Mouse (Mus musculus) neural tube, embryonic 15.5 days (tissue): ENCODE data around the gene Fosb. TPM values are rescaled to one million over a fixed set of nuclear protein-coding genes. Genes with fewer than 3 reads are reported as not detected.

Experiments used
- ATAC-seq: fragments of 200-750 bp; cut with Nextera tagmentation; 2 replicates; pipeline ENCODE4 v1.8.0; 2017; ENCODE audit warnings: mild to moderate bottlenecking, moderate TSS enrichment, moderate library complexity; ENCODE audit not compliant: low FRiP score
- H3K27ac ChIP-seq: fragments of 300-500 bp; sonication (generic); replicated peaks from 2 replicates; pipeline ENCODE4 v1.5.1; 2015; ENCODE audit warnings: mild to moderate bottlenecking, inconsistent platforms
- H3K27me3 ChIP-seq: fragments of 300-500 bp; sonication (generic); replicated peaks from 2 replicates; pipeline ENCODE4 v1.6.1; 2015; ENCODE audit warnings: inconsistent platforms
- H3K36me3 ChIP-seq: fragments of 300-500 bp; sonication (generic); 2 replicates; pipeline ENCODE4 v1.6.1; 2015; ENCODE audit warnings: inconsistent platforms
- H3K4me1 ChIP-seq: fragments of 300-500 bp; sonication (generic); 2 replicates; pipeline ENCODE4 v1.6.1; 2015; ENCODE audit warnings: inconsistent platforms
- H3K4me2 ChIP-seq: fragments of 300-500 bp; sonication (generic); 2 replicates; pipeline ENCODE4 v1.6.1; 2015; ENCODE audit warnings: inconsistent platforms, mild to moderate bottlenecking, moderate library complexity
- H3K4me3 ChIP-seq: fragments of 300-500 bp; sonication (generic); replicated peaks from 2 replicates; pipeline ENCODE4 v1.5.1; 2015; ENCODE audit warnings: mild to moderate bottlenecking, inconsistent platforms
- H3K9ac ChIP-seq: fragments of 300-500 bp; sonication (generic); replicated peaks from 2 replicates; pipeline ENCODE4 v1.6.1; 2015; ENCODE audit warnings: mild to moderate bottlenecking, inconsistent platforms
- H3K9me3 ChIP-seq: fragments of 300-500 bp; sonication (generic); replicated peaks from 2 replicates; pipeline ENCODE4 v1.6.1; 2016; ENCODE audit warnings: inconsistent platforms
- WGBS: fragments of 180-500 bp; shearing (Covaris S2); methylation state at CpG from one replicate; pipeline ENCODE4 v1.1.7; 2015; ENCODE audit warnings: mixed read lengths; 5-methylcytosine and 5-hydroxymethylcytosine counted together
- polyA plus RNA-seq: library from polyadenylated mRNA; unstranded; fragments of >200 nt; fragmentation: Nextera tagmentation; extraction: Ambion mirVana; gene quantifications from 2 replicates; pipeline ENCODE4 v1.2.1, GENCODE M21; 2015

The Fosb gene
- polyA plus RNA-seq, 1 experiment from 2014 or later, result 0.09 TPM

GRCm38 (mm10) chr7:19343210-19343808, 33.5 kb upstream of the Fosb start:
- no peaks in the 10 kb centered on the region for H3K9me3 ChIP-seq
- H3K4me2 ChIP-seq, result peak overlapping the region; percentile 98
- H3K27ac ChIP-seq, result no peak overlapping the region
- peak overlapping the region; percentile 49; the same call in 1 of the 2 replicates for H3K4me3 ChIP-seq
- H3K36me3 ChIP-seq, result peaks cover 5% of the 10 kb centered on the region; the same call in 1 of the 2 replicates
- H3K9ac ChIP-seq, result no peak overlapping the region
- 1% methylated on average over 11 of the region's 11 CpGs for WGBS
- H3K27me3 ChIP-seq, result peaks cover 15% of the 10 kb centered on the region
- peaks cover 47% of the 10 kb centered on the region for H3K4me1 ChIP-seq
- ATAC-seq, result no peak

GRCm38 (mm10) chr7:19342481-19343027, 32.7 kb upstream of the Fosb start:
- under 1% methylated on average over 27 of the region's 27 CpGs for WGBS
- H3K4me3 ChIP-seq, result peak overlapping the region; percentile 49
- peak overlapping the region; percentile 54 for H3K9ac ChIP-seq
- no peaks in the 10 kb centered on the region for H3K9me3 ChIP-seq
- H3K27ac ChIP-seq, result no peak overlapping the region
- peaks cover 47% of the 10 kb centered on the region for H3K4me1 ChIP-seq
- no peaks in the 10 kb centered on the region; the same call in 1 of the 2 replicates for H3K36me3 ChIP-seq
- H3K27me3 ChIP-seq, result peaks cover 19% of the 10 kb centered on the region
- ATAC-seq, result peak; percentile 18; the same call in 1 of the 2 replicates
- peak overlapping the region; percentile 98 for H3K4me2 ChIP-seq

GRCm38 (mm10) chr7:19341761-19342409, 32.0 kb upstream of the Fosb start:
- Histone ChIP-seq H3K4me3 (peak overlapping the region; percentile 49), H3K9ac (peak overlapping the region; percentile 54), H3K36me3 (no peaks in the 10 kb centered on the region), H3K9me3 (no peaks in the 10 kb centered on the region), H3K27me3 (peaks cover 19% of the 10 kb centered on the region), H3K27ac (no peak overlapping the region), H3K4me2 (peak overlapping the region; percentile 98), H3K4me1 (peaks cover 47% of the 10 kb centered on the region)
- 1% methylated on average over 41 of the region's 41 CpGs for WGBS
- ATAC-seq, result no peak

- Histone ChIP-seq H3K27me3 (peaks cover 19% of the 10 kb centered on the region), H3K4me2 (peak overlapping the region; percentile 98), H3K9me3 (no peaks in the 10 kb centered on the region), H3K9ac (no peak overlapping the region), H3K36me3 (no peaks in the 10 kb centered on the region), H3K27ac (no peak overlapping the region), H3K4me3 (peak overlapping the region; percentile 49), H3K4me1 (peaks cover 42% of the 10 kb centered on the region)
- WGBS, result 21% methylated on average over 10 of the region's 10 CpGs
- no peak for ATAC-seq
Observed at GRCm38 (mm10) chr7:19341250-19341649, 31.4 kb upstream of the Fosb start.

- H3K27ac ChIP-seq, result no peak overlapping the region
- H3K4me1 ChIP-seq, result peaks cover 31% of the 10 kb centered on the region
- no peaks in the 10 kb centered on the region for H3K9me3 ChIP-seq
- 82% methylated on average over 7 of the region's 7 CpGs for WGBS
- no peak for ATAC-seq
- peaks cover 19% of the 10 kb centered on the region for H3K27me3 ChIP-seq
- no peak overlapping the region for H3K9ac ChIP-seq
- no peaks in the 10 kb centered on the region for H3K36me3 ChIP-seq
- H3K4me2 ChIP-seq, result no peak overlapping the region
- H3K4me3 ChIP-seq, result no peak overlapping the region
Observed at GRCm38 (mm10) chr7:19338596-19338995, 28.7 kb upstream of the Fosb start.

- no peak overlapping the region for H3K4me2 ChIP-seq
- H3K9ac ChIP-seq, result no peak overlapping the region
- H3K9me3 ChIP-seq, result no peaks in the 10 kb centered on the region
- no peak for ATAC-seq
- H3K4me3 ChIP-seq, result no peak overlapping the region
- 63% methylated on average over 2 of the region's 2 CpGs for WGBS
- H3K27ac ChIP-seq, result no peak overlapping the region
- H3K4me1 ChIP-seq, result peaks cover 29% of the 10 kb centered on the region
- H3K27me3 ChIP-seq, result peaks cover 19% of the 10 kb centered on the region
- no peaks in the 10 kb centered on the region for H3K36me3 ChIP-seq
Observed at GRCm38 (mm10) chr7:19338060-19338459, 28.2 kb upstream of the Fosb start.

- Histone ChIP-seq H3K4me1 (peaks cover 25% of the 10 kb centered on the region), H3K9me3 (no peaks in the 10 kb centered on the region), H3K4me2 (no peak overlapping the region), H3K27me3 (peaks cover 17% of the 10 kb centered on the region), H3K9ac (no peak overlapping the region), H3K4me3 (no peak overlapping the region), H3K27ac (no peak overlapping the region), H3K36me3 (no peaks in the 10 kb centered on the region)
- no peak for ATAC-seq
- WGBS, result 70% methylated on average over 10 of the region's 10 CpGs
Observed at GRCm38 (mm10) chr7:19337122-19337521, 27.3 kb upstream of the Fosb start.

GRCm38 (mm10) chr7:19335583-19335982, 25.7 kb upstream of the Fosb start:
- H3K4me1 ChIP-seq, result peaks cover 13% of the 10 kb centered on the region
- 0 out of 2 replicates have a peak, but pooled peaks cover 4% of the 10 kb centered on the region for H3K27me3 ChIP-seq
- no peak overlapping the region for H3K4me3 ChIP-seq
- H3K27ac ChIP-seq, result no peak overlapping the region
- no peaks in the 10 kb centered on the region for H3K9me3 ChIP-seq
- ATAC-seq, result no peak
- no peak overlapping the region for H3K4me2 ChIP-seq
- H3K9ac ChIP-seq, result no peak overlapping the region
- whole genome bisulfite sequencing, result 54% methylated on average over 3 of the region's 3 CpGs
- H3K36me3 ChIP-seq, result no peaks in the 10 kb centered on the region

GRCm38 (mm10) chr7:19332709-19333352, 23.0 kb upstream of the Fosb start:
- Histone ChIP-seq H3K27ac (peak overlapping the region; percentile 81), H3K9ac (peak overlapping the region; percentile 79), H3K4me3 (peak overlapping the region; percentile 61), H3K4me2 (peak overlapping the region; percentile 80), H3K4me1 (peaks cover 13% of the 10 kb centered on the region), H3K36me3 (no peaks in the 10 kb centered on the region), H3K27me3 (0 out of 2 replicates have a peak, but pooled peaks cover under 1% of the 10 kb centered on the region), H3K9me3 (no peaks in the 10 kb centered on the region)
- ATAC-seq, result peak; percentile 70
- under 1% methylated on average over 52 of the region's 52 CpGs for WGBS

- no peak overlapping the region for H3K9ac ChIP-seq
- WGBS, result 70% methylated on average over 2 of the region's 2 CpGs
- ATAC-seq, result no peak
- H3K9me3 ChIP-seq, result no peaks in the 10 kb centered on the region
- H3K27ac ChIP-seq, result no peak overlapping the region
- peak overlapping the region; percentile 80; the same call in 1 of the 2 replicates for H3K4me2 ChIP-seq
- no peaks in the 10 kb centered on the region for H3K36me3 ChIP-seq
- no peaks in the 10 kb centered on the region for H3K27me3 ChIP-seq
- no peak overlapping the region for H3K4me3 ChIP-seq
- H3K4me1 ChIP-seq, result peaks cover 21% of the 10 kb centered on the region
Observed at GRCm38 (mm10) chr7:19331910-19332309, 22.1 kb upstream of the Fosb start.

GRCm38 (mm10) chr7:19328425-19328824, 18.6 kb upstream of the Fosb start:
- Histone ChIP-seq H3K36me3 (no peaks in the 10 kb centered on the region), H3K4me3 (no peak overlapping the region), H3K27ac (no peak overlapping the region), H3K27me3 (peaks cover 2% of the 10 kb centered on the region; the same call in 1 of the 2 replicates), H3K4me2 (no peak overlapping the region), H3K9ac (no peak overlapping the region), H3K4me1 (peaks cover 21% of the 10 kb centered on the region), H3K9me3 (no peaks in the 10 kb centered on the region)
- ATAC-seq, result no peak
